11 mouse cellular contexts compared by ENCODE assay signal in genomic region chr1:172510421-172510972, GRCm38 (mm10). TPM values are rescaled to one million over a fixed set of nuclear protein-coding genes. Genes with fewer than 3 reads are reported as not detected.
DNase-seq lines count a peak whose midpoint lies in the region; ATAC-seq and TF ChIP-seq lines count a peak whose summit lies in the region.
"Had no signal": no experiment of that assay in that cellular context is flagged by ENCODE, and none has a peak within 500 bp of the region (broad histone marks: within the 10 kb centered on the region; RNA-seq: fewer than 3 reads in every experiment).

No protein-coding gene starts in this region.

- peaks cover 6% of the 10 kb centered on the region; the same call in 1 of the 2 replicates for H3K4me1 ChIP-seq in midbrain, embryonic 16.5 days (ENCODE audit: control insufficient read depth, insufficient read depth, low read length)
- H3K4me1 ChIP-seq in midbrain, postnatal 0 days (ENCODE audit: insufficient read depth, low read length), result no peaks in the 10 kb centered on the region
- H3K4me1 ChIP-seq in kidney, adult 2 months (ENCODE audit: control insufficient read depth, insufficient read depth, low read length), result peaks cover 30% of the 10 kb centered on the region
- H3K4me1 ChIP-seq in liver, embryonic 16.5 days (ENCODE audit: control insufficient read depth, low read depth, low read length), result peaks cover 9% of the 10 kb centered on the region

- no peaks in the 10 kb centered on the region for H3K9me3 ChIP-seq in midbrain, embryonic 16.5 days (replicated peaks; ENCODE audit: control insufficient read depth, low read length, poor library complexity, severe bottlenecking)
- H3K9me3 ChIP-seq in midbrain, postnatal 0 days (ENCODE audit: low read length), result no peaks in the 10 kb centered on the region
- H3K9me3 ChIP-seq in liver, embryonic 16.5 days (replicated peaks; ENCODE audit: control insufficient read depth, low read length), result no peaks in the 10 kb centered on the region

- no peaks in the 10 kb centered on the region; the same call in 1 of the 2 replicates for H3K27me3 ChIP-seq in midbrain, embryonic 16.5 days (ENCODE audit: control insufficient read depth, insufficient read depth, low read depth, low read length)
- H3K27me3 ChIP-seq in midbrain, postnatal 0 days (ENCODE audit: insufficient read depth, low read length), result no peaks in the 10 kb centered on the region
- H3K27me3 ChIP-seq in kidney, adult 2 months (replicated peaks; ENCODE audit: control insufficient read depth, insufficient read depth, low read length), result no peaks in the 10 kb centered on the region
- no peaks in the 10 kb centered on the region for H3K27me3 ChIP-seq in liver, embryonic 16.5 days (ENCODE audit: control insufficient read depth, insufficient read depth, low read depth, low read length)

- no peaks in the 10 kb centered on the region for H3K36me3 ChIP-seq in midbrain, embryonic 16.5 days (ENCODE audit: control insufficient read depth, insufficient read depth, low read length)
- H3K36me3 ChIP-seq in midbrain, postnatal 0 days (ENCODE audit: insufficient read depth, low read length), result no peaks in the 10 kb centered on the region
- peaks cover 2% of the 10 kb centered on the region; the same call in 1 of the 2 replicates for H3K36me3 ChIP-seq in kidney, adult 2 months (ENCODE audit: control insufficient read depth, insufficient read depth, low read length)
- H3K36me3 ChIP-seq in liver, embryonic 16.5 days (ENCODE audit: control insufficient read depth, insufficient read depth), result peaks cover under 1% of the 10 kb centered on the region; the same call in 1 of the 2 replicates

- H3K9ac ChIP-seq in midbrain, embryonic 16.5 days (ENCODE audit: low read depth, low read length), result no peak overlapping the region
- no peak overlapping the region for H3K9ac ChIP-seq in midbrain, postnatal 0 days (replicated peaks; ENCODE audit: low read length, poor library complexity, severe bottlenecking)
- H3K9ac ChIP-seq in liver, embryonic 16.5 days (ENCODE audit: low read depth, low read length), result no peak overlapping the region

- TF ChIP-seq POLR2A in kidney, adult 2 months (IDR thresholded peaks at IDR 0.05; ENCODE audit: low read depth, low read length), result no peak

- no peak for TF ChIP-seq CTCF in midbrain, postnatal 0 days (IDR thresholded peaks at IDR 0.05)
- no peak for TF ChIP-seq CTCF in kidney, adult 2 months (conservative IDR thresholded peaks at IDR 0.05; ENCODE audit: insufficient read depth, insufficient read length, low read depth, low read length)

- no peak overlapping the region for H3K4me3 ChIP-seq in midbrain, embryonic 16.5 days (ENCODE audit: low read depth, low read length)
- no peak overlapping the region for H3K4me3 ChIP-seq in midbrain, postnatal 0 days (ENCODE audit: low read depth, low read length)
- no peak overlapping the region for H3K4me3 ChIP-seq in kidney, adult 2 months (ENCODE audit: insufficient read depth, low read depth, low read length)
- no peak overlapping the region; the same call in 1 of the 2 replicates for H3K4me3 ChIP-seq in liver, embryonic 16.5 days (ENCODE audit: low read depth, low read length)
- H3K4me3 ChIP-seq: erythroblast, embryonic 14.5 days had no signal

- no peak overlapping the region for H3K27ac ChIP-seq in midbrain, embryonic 16.5 days (ENCODE audit: low read length)
- no peak overlapping the region for H3K27ac ChIP-seq in midbrain, postnatal 0 days (ENCODE audit: low read depth, low read length)
- H3K27ac ChIP-seq in kidney, adult 2 months (ENCODE audit: insufficient read depth, low read depth, low read length), result peak overlapping the region; percentile 32; the same call in 1 of the 2 replicates
- H3K27ac ChIP-seq in liver, embryonic 16.5 days (ENCODE audit: low read length), result peak overlapping the region; percentile 67

- no peak for DNase-seq in midbrain, postnatal 0 days (ENCODE audit: low spot score)
- peak; percentile 73 for DNase-seq in kidney, adult 2 months
- no peak for DNase-seq in cerebellum, postnatal 36 days
- no peak for DNase-seq in adrenal gland, postnatal 36 days
- DNase-seq: heart, postnatal 4 days; right cerebral cortex, postnatal 14 days had no signal

- WGBS in midbrain, embryonic 16.5 days, result 35% methylated on average over 13 of the region's 13 CpGs
- WGBS in midbrain, postnatal 0 days, result 30% methylated on average over 13 of the region's 13 CpGs
- WGBS in kidney, adult 2 months, result 25% methylated on average over 13 of the region's 13 CpGs
- WGBS in liver, embryonic 16.5 days (ENCODE audit: insufficient replicate concordance), result 46% methylated on average over 13 of the region's 13 CpGs

- peak; percentile 22; the same call in 1 of the 2 replicates for ATAC-seq in midbrain, embryonic 16.5 days
- ATAC-seq in midbrain, postnatal 0 days (ENCODE audit: low FRiP score), result no peak
- ATAC-seq in liver, embryonic 16.5 days (ENCODE audit: low read depth), result peak; percentile 43
- no peak for ATAC-seq in monocyte, adult 5-6 weeks (replicated peaks; ENCODE audit: insufficient number of reproducible peaks, low FRiP score, low TSS enrichment, poor library complexity, severe bottlenecking)

- H3K4me2 ChIP-seq in midbrain, embryonic 16.5 days (ENCODE audit: low read length), result no peak overlapping the region
- no peak overlapping the region for H3K4me2 ChIP-seq in midbrain, postnatal 0 days (ENCODE audit: low read depth, low read length, poor library complexity, severe bottlenecking)
- H3K4me2 ChIP-seq in liver, embryonic 16.5 days (ENCODE audit: low read depth, low read length), result peak overlapping the region; percentile 36

RNA-seq across cellular contexts. Expression of gene Cfap45, which starts 10.1 kb away (rescaled TPM):
- polyA plus RNA-seq in midbrain, embryonic 16.5 days (2015; fragmentation: Nextera tagmentation; extraction: Ambion mirVana), result 4.0 and 4.7 TPM in 2 replicates
- 3.1 and 6.3 TPM in 2 replicates for total RNA-seq in midbrain, postnatal 0 days (2014; rRNA removed)
- polyA plus RNA-seq in midbrain, postnatal 0 days (2015; fragmentation: Nextera tagmentation; extraction: Ambion mirVana), result 3.9 and 5.4 TPM in 2 replicates
- polyA plus RNA-seq in kidney, adult 2 months (2012; rRNA removed), result 0.33 and 0.79 TPM in 2 replicates
- 0.21 and 0.40 TPM in 2 replicates for polyA plus RNA-seq in liver, embryonic 16.5 days (2015; fragmentation: Nextera tagmentation; extraction: Ambion mirVana)
- under 1 TPM; 0.30 to 0.89 TPM for total RNA-seq in adrenal gland, postnatal 36 days (2021)
- total RNA-seq in monocyte, adult 5-6 weeks (2017), result 7.5 TPM in 1 of 3 replicates, not detected in the others

RNA-seq across cellular contexts. Expression of gene Tagln2, which starts 10.7 kb away (rescaled TPM):
- polyA plus RNA-seq in midbrain, embryonic 16.5 days (2015; fragmentation: Nextera tagmentation; extraction: Ambion mirVana), result 47.3 and 53.0 TPM in 2 replicates
- 36.3 and 41.6 TPM in 2 replicates for total RNA-seq in midbrain, postnatal 0 days (2014; rRNA removed)
- polyA plus RNA-seq in midbrain, postnatal 0 days (2015; fragmentation: Nextera tagmentation; extraction: Ambion mirVana), result 36.7 and 41.8 TPM in 2 replicates
- polyA plus RNA-seq in kidney, adult 2 months (2012; rRNA removed), result 202 and 286 TPM in 2 replicates
- 112 and 113 TPM in 2 replicates for polyA plus RNA-seq in liver, embryonic 16.5 days (2015; fragmentation: Nextera tagmentation; extraction: Ambion mirVana)
- 10 to 100 TPM; 90.5 to 91.7 TPM for total RNA-seq in adrenal gland, postnatal 36 days (2021)
- 185 to 298 TPM (median 202 TPM) in 3 replicates for total RNA-seq in monocyte, adult 5-6 weeks (2017)

RNA-seq across cellular contexts. Expression of gene Igsf9, which starts 28.9 kb away (rescaled TPM):
- polyA plus RNA-seq in midbrain, embryonic 16.5 days (2015; fragmentation: Nextera tagmentation; extraction: Ambion mirVana), result 73.0 and 74.4 TPM in 2 replicates
- 40.6 and 53.9 TPM in 2 replicates for total RNA-seq in midbrain, postnatal 0 days (2014; rRNA removed)
- 25.0 and 29.0 TPM in 2 replicates for polyA plus RNA-seq in midbrain, postnatal 0 days (2015; fragmentation: Nextera tagmentation; extraction: Ambion mirVana)
- 15.4 and 20.7 TPM in 2 replicates for polyA plus RNA-seq in kidney, adult 2 months (2012; rRNA removed)
- 0.81 and 2.5 TPM in 2 replicates for polyA plus RNA-seq in liver, embryonic 16.5 days (2015; fragmentation: Nextera tagmentation; extraction: Ambion mirVana)
- 1 to 10 TPM; 1.6 to 1.8 TPM for total RNA-seq in adrenal gland, postnatal 36 days (2021)
- 1.1 to 6.0 TPM (median 1.2 TPM) in 3 replicates for total RNA-seq in monocyte, adult 5-6 weeks (2017)
- polyA plus RNA-seq: erythroblast, embryonic 14.5 days had no signal

RNA-seq across cellular contexts. Expression of gene Slamf9, which starts 35.3 kb away (rescaled TPM):
- 0.23 and 0.37 TPM in 2 replicates for polyA plus RNA-seq in midbrain, embryonic 16.5 days (2015; fragmentation: Nextera tagmentation; extraction: Ambion mirVana)
- 0.19 and 0.38 TPM in 2 replicates for total RNA-seq in midbrain, postnatal 0 days (2014; rRNA removed)
- 0.20 and 0.29 TPM in 2 replicates for polyA plus RNA-seq in midbrain, postnatal 0 days (2015; fragmentation: Nextera tagmentation; extraction: Ambion mirVana)
- 19.2 and 20.2 TPM in 2 replicates for polyA plus RNA-seq in kidney, adult 2 months (2012; rRNA removed)
- polyA plus RNA-seq in liver, embryonic 16.5 days (2015; fragmentation: Nextera tagmentation; extraction: Ambion mirVana), result 1.0 and 1.1 TPM in 2 replicates
- total RNA-seq in adrenal gland, postnatal 36 days (2021), result 1 to 10 TPM; 2.3 to 4.5 TPM
- 17.0 to 25.6 TPM (median 21.4 TPM) in 3 replicates for total RNA-seq in monocyte, adult 5-6 weeks (2017)
- polyA plus RNA-seq: erythroblast, embryonic 14.5 days had no signal

RNA-seq across cellular contexts. Expression of gene Vsig8, which starts 45.2 kb away (rescaled TPM):
- 0.72 and 1.3 TPM in 2 replicates for polyA plus RNA-seq in midbrain, embryonic 16.5 days (2015; fragmentation: Nextera tagmentation; extraction: Ambion mirVana)
- total RNA-seq in midbrain, postnatal 0 days (2014; rRNA removed), result 0.11 and 2.3 TPM in 2 replicates
- polyA plus RNA-seq in midbrain, postnatal 0 days (2015; fragmentation: Nextera tagmentation; extraction: Ambion mirVana), result 1.3 and 2.5 TPM in 2 replicates
- polyA plus RNA-seq in kidney, adult 2 months (2012; rRNA removed), result 0.38 and 0.41 TPM in 2 replicates
- polyA plus RNA-seq in liver, embryonic 16.5 days (2015; fragmentation: Nextera tagmentation; extraction: Ambion mirVana), result 0.05 TPM in 1 of 2 replicates, not detected in the other
- under 1 TPM in 1 of 2 experiments, not detected in 1; 0.16 TPM for total RNA-seq in adrenal gland, postnatal 36 days (2021)
- not detected in 3 replicates for total RNA-seq in monocyte, adult 5-6 weeks (2017)
- polyA plus RNA-seq: erythroblast, embryonic 14.5 days; limb, embryonic 11.5 days had no signal

Comparison
In these comparisons a context has a peak if more than half of its experiments do, and no peak if none do; other contexts are left out.
1. ATAC-seq: peak in midbrain, embryonic 16.5 days (single experiment) and liver, embryonic 16.5 days (single experiment); none in midbrain, postnatal 0 days (single experiment) and monocyte, adult 5-6 weeks (single experiment).
2. H3K27ac ChIP-seq: peak in kidney, adult 2 months (single experiment) and liver, embryonic 16.5 days (single experiment); none in midbrain, embryonic 16.5 days (single experiment) and midbrain, postnatal 0 days (single experiment).